Mouse (Mus musculus) ovary, postnatal 36 days (tissue): ENCODE data around the gene Ahr.

ENCODE experiments used
- DNase-seq: peaks from one replicate; pipeline ENCODE4 v3.0.0; 2022; ENCODE audit warnings: low spot score, mixed read lengths

Ahr gene

DNA sequence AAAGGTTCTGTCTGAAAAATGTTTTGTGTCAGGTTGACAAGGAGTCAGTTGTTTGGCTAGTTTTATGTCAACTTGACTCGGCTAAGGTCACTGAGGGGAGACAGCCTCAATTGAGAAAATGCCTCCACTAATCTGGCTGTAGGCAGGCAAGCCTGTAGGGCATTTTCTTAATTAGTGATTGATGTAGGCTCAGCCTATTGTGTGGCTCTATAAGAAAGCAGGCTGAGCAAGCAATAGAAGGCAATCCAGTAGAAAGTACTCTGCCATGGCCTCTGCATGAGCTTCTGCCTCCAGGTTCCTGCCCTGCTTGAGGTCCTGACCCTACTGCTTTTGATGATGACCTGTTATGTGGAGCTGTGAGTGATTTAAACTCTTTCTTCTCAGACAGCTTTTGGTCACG, 33.4 kb downstream of the Ahr start:
- no peak for DNase-seq

DNA sequence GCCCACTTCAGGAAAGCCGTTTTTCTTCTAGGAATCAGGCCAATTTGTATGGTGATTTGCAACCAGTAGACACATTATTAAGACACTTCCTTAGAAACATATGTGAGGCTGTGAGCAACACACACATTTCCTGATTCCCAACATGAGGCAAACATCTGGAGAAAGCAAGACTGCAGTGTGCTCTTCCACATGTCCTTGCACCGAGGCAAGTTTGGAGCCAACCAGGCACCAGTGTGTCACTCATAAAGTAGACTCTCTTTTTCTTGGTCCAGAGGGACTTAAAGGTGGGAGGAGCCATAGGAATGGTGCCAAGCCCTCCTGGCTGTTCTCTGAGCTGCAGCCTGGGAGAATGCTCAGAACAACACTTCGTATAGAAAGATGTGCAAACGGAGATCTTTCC, 39.6 kb downstream of the Ahr start:
- no peak for DNase-seq

- DNase-seq: no peak
Observed at GRCm38 (mm10) chr12:35480764-35481163, 54.1 kb downstream of the Ahr start.

DNA sequence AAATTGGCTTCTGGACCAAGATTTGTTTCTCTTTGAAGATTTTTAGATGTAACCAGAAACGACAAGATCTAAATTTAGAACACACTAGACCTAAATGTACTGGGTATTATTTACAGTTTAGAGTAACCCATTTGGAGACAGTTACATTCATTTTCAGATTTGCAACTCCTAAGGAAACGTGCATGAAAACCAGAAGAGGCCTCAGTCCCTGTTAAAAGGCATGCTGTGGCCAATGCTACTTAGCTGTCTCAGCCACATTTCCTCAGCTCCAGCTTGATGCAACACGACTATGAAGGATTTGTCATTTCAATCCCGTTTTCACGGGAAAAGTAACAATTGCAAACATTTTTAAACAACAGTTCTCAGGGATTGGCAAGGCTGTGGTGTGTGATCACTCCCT, 55.9 kb downstream of the Ahr start:
- DNase-seq: no peak

- no peak for DNase-seq
Observed at GRCm38 (mm10) chr12:35463457-35463856, 71.4 kb downstream of the Ahr start.

- no peak for DNase-seq
Observed at GRCm38 (mm10) chr12:35462667-35463066, 72.2 kb downstream of the Ahr start.

GRCm38 (mm10) chr12:35459662-35460061, 75.2 kb downstream of the Ahr start:
- no peak for DNase-seq
